Mouse (Mus musculus): ENCODE measurements around the gene Lbhd1. TPM values are rescaled to one million over a fixed set of nuclear protein-coding genes. Genes with fewer than 3 reads are reported as not detected.
"Not testable (repeated sequence)": the region's sequence is repeated elsewhere in the genome, so short reads cannot be mapped to it uniquely, and the experiment has no call there.

The Lbhd1 gene
- polyA plus RNA-seq (2012; rRNA removed): 0.22 and 0.55 TPM in 2 replicates

DNA sequence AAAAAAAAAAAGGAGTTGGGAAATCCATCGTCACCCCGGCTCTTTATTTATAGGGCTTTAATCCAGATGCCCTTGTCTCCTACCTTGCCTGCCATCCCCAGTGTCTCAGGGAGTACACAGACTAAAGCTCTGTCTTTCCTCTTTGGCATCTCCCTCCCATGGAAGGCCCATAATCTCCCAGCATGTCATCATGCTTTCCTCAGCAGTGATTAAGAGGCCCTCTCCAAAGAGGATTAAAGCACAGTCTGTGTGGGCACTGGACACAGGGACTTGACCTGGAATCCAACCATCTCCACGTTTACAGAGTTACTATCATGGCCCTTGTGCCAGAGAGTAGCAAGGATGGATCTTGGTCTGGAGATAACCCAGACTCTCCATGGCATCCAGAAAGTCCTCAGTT, at the start of gene Lbhd1, which contains the start of gene Gm49403:
Gene Lbhd1, plus strand, starts transcription at position 117 of the 400 bp plus-strand sequence.
Gene Gm49403, plus strand, starts transcription at position 315 of the 400 bp plus-strand sequence.
- H3K4me1 ChIP-seq (ENCODE audit: control insufficient read depth, insufficient read depth, insufficient read length, low read length): no peaks in the 10 kb centered on the region; the same call in 1 of the 2 replicates
- TF ChIP-seq CTCF (IDR thresholded peaks at IDR 0.05; ENCODE audit: extremely low read depth, insufficient read length, insufficient replicate concordance, low read depth, low read length): no peak
- TF ChIP-seq POLR2A (IDR thresholded peaks at IDR 0.05; ENCODE audit: low read depth, low read length): no peak
- WGBS: 70% methylated on average over 3 of the region's 3 CpGs
- no peak within 1 kb of the TSS for H3K27ac ChIP-seq (ENCODE audit: insufficient read depth, low read depth, low read length)
- no peaks in the 10 kb centered on the region for H3K27me3 ChIP-seq (ENCODE audit: control insufficient read depth, insufficient read depth, low read length)
- H3K4me3 ChIP-seq (ENCODE audit: low read depth, low read length): no peak within 1 kb of the TSS
- H3K36me3 ChIP-seq (ENCODE audit: control insufficient read depth, insufficient read depth, low read length): no peaks in the 10 kb centered on the region

DNA sequence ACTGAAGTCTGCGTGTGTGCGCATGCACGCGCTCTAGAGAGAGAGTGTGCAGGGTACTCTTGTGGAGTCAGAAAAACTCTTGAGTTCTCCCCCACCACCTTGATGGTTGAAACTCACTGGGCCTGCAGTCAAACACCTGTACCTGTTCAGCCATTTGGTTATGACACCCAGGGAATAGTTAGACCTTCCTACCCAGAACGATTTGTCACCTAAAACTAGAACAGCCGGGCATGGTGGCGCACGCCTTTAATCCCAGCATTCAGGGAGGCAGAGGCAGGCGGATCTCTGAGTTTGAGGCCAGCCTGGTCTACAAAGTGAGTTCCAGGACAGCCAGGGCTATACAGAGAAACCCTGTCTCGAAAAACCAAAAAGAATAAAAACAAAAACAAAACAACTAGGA, 47.2 kb upstream of the Lbhd1 start:
- Histone ChIP-seq H3K4me1 (ENCODE audit: control insufficient read depth, insufficient read depth, insufficient read length, low read length) (peaks cover 14% of the 10 kb centered on the region), H3K36me3 (ENCODE audit: control insufficient read depth, insufficient read depth, low read length) (peaks cover 27% of the 10 kb centered on the region)
- not testable (repeated sequence) for H3K4me3 ChIP-seq (ENCODE audit: low read depth, low read length); H3K27me3 ChIP-seq (ENCODE audit: control insufficient read depth, insufficient read depth, low read length); H3K27ac ChIP-seq (ENCODE audit: insufficient read depth, low read depth, low read length)
- whole genome bisulfite sequencing: 94% methylated on average over 10 of the region's 10 CpGs

DNA sequence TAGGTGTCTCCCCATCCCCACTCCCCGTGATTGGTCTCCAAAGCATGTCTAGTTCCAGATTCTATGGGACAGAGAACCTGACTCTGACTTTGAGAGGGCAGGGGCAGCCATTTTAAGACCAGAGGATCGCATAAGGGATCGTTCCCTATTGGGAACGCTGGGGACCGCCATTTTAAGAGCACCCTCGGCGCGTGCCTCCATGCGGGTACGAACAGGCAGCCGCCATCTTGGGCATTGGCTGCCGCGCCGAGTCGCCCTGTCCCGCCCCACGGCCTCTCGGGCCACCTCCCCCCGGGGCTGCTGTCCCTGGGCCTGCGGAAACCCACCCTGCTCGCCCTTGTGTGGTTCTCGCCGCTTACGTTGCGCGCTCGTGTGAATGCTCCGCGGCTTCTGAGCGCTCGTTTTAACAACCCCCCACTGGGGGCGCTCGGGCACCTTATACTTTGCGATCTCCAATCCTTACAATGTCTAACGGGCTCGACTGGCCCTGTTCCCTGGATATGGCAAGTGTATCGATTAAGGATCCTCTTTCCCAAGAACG, 46.2 kb upstream of the Lbhd1 start, which contains the start of gene Bscl2:
Gene Bscl2, plus strand, starts transcription at position 217 of the 541 bp plus-strand sequence.
- Histone ChIP-seq H3K36me3 (ENCODE audit: control insufficient read depth, insufficient read depth, low read length) (peaks cover 17% of the 10 kb centered on the region), H3K4me1 (ENCODE audit: control insufficient read depth, insufficient read depth, insufficient read length, low read length) (peaks cover 14% of the 10 kb centered on the region), H3K27me3 (ENCODE audit: control insufficient read depth, insufficient read depth, low read length) (no peaks in the 10 kb centered on the region), H3K4me3 (ENCODE audit: low read depth, low read length) (peak within 1 kb of the TSS; percentile 95), H3K27ac (ENCODE audit: insufficient read depth, low read depth, low read length) (peak within 1 kb of the TSS; percentile 65)
- TF ChIP-seq CTCF (IDR thresholded peaks at IDR 0.05; ENCODE audit: extremely low read depth, insufficient read length, insufficient replicate concordance, low read depth, low read length) (peak; percentile 67; the same call in 1 of the 2 replicates), POLR2A (IDR thresholded peaks at IDR 0.05; ENCODE audit: low read depth, low read length) (peak; percentile 19)
- under 1% methylated on average over 38 of the region's 38 CpGs for WGBS

DNA sequence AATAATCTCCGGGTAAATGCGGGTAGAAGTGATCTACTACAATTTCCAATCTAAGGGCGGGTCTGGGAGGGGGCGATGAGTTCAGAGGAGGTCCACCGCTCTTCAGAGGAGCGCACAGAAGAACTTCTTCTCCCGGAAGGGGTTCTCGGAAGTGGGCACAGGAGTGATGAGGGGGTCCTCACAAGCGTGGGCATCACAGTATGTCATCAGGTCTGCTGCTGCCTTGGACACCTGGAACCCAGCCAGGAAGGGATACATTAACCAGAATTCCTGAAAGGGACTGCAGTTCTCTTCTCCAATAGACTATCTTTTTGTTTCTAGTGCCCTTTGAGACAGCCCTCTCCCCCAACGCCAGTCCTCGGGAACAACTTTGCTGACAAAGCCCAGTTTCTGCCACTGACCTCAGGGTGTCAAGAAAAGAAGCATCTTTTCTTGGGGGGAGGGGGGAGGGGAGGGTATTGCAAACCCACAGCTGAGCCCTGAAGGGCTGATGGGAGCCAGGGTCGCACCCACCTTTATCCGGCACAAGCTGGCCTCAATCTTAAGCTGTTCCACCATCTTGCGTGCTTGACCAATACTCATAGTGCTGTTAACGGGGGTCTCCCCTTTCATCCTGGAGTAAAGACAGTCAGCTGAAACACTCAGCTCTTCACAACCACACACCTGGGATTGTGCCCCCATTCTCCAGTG, 45.3 kb upstream of the Lbhd1 start:
- no peaks in the 10 kb centered on the region for H3K27me3 ChIP-seq (ENCODE audit: control insufficient read depth, insufficient read depth, low read length)
- 24% methylated on average over 15 of the region's 15 CpGs for WGBS
- H3K4me1 ChIP-seq (ENCODE audit: control insufficient read depth, insufficient read depth, insufficient read length, low read length): peaks cover 14% of the 10 kb centered on the region
- H3K4me3 ChIP-seq (ENCODE audit: low read depth, low read length): peak overlapping the region; percentile 95
- no peak overlapping the region for H3K27ac ChIP-seq (ENCODE audit: insufficient read depth, low read depth, low read length)
- peaks cover 10% of the 10 kb centered on the region for H3K36me3 ChIP-seq (ENCODE audit: control insufficient read depth, insufficient read depth, low read length)
- TF ChIP-seq CTCF (IDR thresholded peaks at IDR 0.05; ENCODE audit: extremely low read depth, insufficient read length, insufficient replicate concordance, low read depth, low read length) (no peak), POLR2A (IDR thresholded peaks at IDR 0.05; ENCODE audit: low read depth, low read length) (no peak)

GRCm38 (mm10) chr19:8839103-8839907, 44.2 kb upstream of the Lbhd1 start, which contains the start of gene Gng3:
TSS of gene Gng3 (minus strand) at chr19:8839194.
- TF ChIP-seq POLR2A (IDR thresholded peaks at IDR 0.05; ENCODE audit: low read depth, low read length) (no peak), CTCF (IDR thresholded peaks at IDR 0.05; ENCODE audit: extremely low read depth, insufficient read length, insufficient replicate concordance, low read depth, low read length) (no peak)
- H3K27me3 ChIP-seq (ENCODE audit: control insufficient read depth, insufficient read depth, low read length): no peaks in the 10 kb centered on the region
- H3K4me3 ChIP-seq (ENCODE audit: low read depth, low read length): peak within 1 kb of the TSS; percentile 95
- H3K4me1 ChIP-seq (ENCODE audit: control insufficient read depth, insufficient read depth, insufficient read length, low read length): peaks cover 14% of the 10 kb centered on the region
- 89% methylated on average over 11 of the region's 11 CpGs for WGBS
- H3K36me3 ChIP-seq (ENCODE audit: control insufficient read depth, insufficient read depth, low read length): peaks cover 6% of the 10 kb centered on the region
- no peak within 1 kb of the TSS for H3K27ac ChIP-seq (ENCODE audit: insufficient read depth, low read depth, low read length)

DNA sequence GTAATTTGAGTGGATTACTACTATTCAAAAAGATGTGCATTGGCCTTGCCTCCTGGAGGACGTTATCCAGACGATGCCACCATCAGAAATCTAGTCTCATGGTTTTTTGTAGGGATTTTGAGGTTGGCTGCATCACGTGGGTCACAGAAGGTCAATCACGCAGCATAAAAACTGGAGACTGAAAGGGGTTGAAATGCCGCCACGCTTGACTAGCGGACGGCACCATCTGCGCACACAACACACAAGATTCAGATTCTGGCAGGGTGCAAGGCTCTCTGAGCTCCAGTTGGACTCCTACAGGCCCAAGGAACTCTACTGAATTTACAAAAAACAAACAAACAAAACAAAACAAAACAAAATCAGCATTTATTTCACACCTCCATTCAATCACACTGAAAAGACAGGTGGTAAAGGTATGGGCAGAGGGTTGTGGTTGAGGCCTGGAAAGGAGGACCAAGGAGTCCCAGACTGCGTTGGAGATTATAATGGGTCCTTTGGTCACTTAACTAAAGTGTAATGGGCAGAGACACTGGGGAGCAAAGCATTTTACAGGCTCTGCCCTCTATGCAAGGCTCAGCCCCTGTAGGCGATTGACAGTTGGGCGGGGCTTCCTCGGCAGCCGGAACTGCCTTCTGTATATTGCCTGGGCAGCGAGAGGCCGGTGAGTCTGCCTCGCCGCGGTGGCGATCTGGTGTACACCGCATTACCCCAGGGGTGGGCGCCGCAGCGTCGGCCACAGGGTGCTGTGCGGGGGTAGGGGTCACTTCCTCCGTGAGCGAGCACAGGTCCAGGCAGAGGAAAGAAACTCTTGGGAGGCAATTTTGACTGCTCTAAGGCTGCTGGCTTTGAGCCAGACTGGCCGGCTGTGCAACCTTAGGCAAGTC, 43.4 kb upstream of the Lbhd1 start:
- TF ChIP-seq POLR2A (IDR thresholded peaks at IDR 0.05; ENCODE audit: low read depth, low read length) (peak; percentile 61), CTCF (IDR thresholded peaks at IDR 0.05; ENCODE audit: extremely low read depth, insufficient read length, insufficient replicate concordance, low read depth, low read length) (no peak)
- Histone ChIP-seq H3K27ac (ENCODE audit: insufficient read depth, low read depth, low read length) (peak overlapping the region; percentile 30; the same call in 1 of the 2 replicates), H3K4me3 (ENCODE audit: low read depth, low read length) (peak overlapping the region; percentile 84), H3K36me3 (ENCODE audit: control insufficient read depth, insufficient read depth, low read length) (peaks cover 1% of the 10 kb centered on the region; the same call in 1 of the 2 replicates), H3K27me3 (ENCODE audit: control insufficient read depth, insufficient read depth, low read length) (no peaks in the 10 kb centered on the region), H3K4me1 (ENCODE audit: control insufficient read depth, insufficient read depth, insufficient read length, low read length) (peaks cover 14% of the 10 kb centered on the region)
- 26% methylated on average over 29 of the region's 29 CpGs for WGBS

Data from small intestine, adult 2 months (tissue).